Mouse (Mus musculus): Measurements from ENCODE around the gene Tuba4a. TPM values are rescaled to one million over a fixed set of nuclear protein-coding genes. Genes with fewer than 3 reads are reported as not detected.

Gene Tuba4a
- polyA plus RNA-seq, 1 experiment from 2014 or later: 355 TPM

DNA sequence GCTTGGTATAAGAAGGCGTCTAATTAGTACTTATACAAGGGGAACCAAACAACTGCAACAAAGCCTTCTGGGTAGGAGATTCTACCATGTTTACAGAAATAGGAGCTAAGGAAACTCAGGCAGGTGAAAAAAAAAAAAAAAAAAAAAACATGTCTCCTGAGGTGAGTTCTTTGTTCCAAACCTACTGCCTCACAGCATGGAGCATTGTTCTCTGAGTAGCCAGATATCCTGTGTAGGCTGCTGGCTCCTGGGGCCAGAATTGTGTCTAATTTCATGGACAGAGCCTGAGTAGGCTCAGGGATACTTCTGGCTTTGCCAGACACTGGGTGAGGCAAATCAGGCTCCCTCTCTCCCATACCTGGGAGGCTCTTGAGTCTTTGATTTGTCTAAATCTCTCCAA lies 8.0 kb upstream of the Tuba4a start:
- Histone ChIP-seq H3K9ac (ENCODE audit: low read depth, low read length) (no peak overlapping the region), H3K36me3 (ENCODE audit: control insufficient read depth, insufficient read depth) (no peaks in the 10 kb centered on the region), H3K4me3 (ENCODE audit: low read depth, low read length) (no peak overlapping the region), H3K9me3 (replicated peaks; ENCODE audit: control insufficient read depth, low read length) (no peaks in the 10 kb centered on the region), H3K4me1 (ENCODE audit: control insufficient read depth, low read depth, low read length) (peaks cover 10% of the 10 kb centered on the region), H3K27ac (ENCODE audit: low read length) (no peak overlapping the region), H3K27me3 (ENCODE audit: control insufficient read depth, insufficient read depth, low read depth, low read length) (no peaks in the 10 kb centered on the region), H3K4me2 (ENCODE audit: low read depth, low read length) (no peak overlapping the region)
- 82% methylated on average over 1 of the region's 1 CpGs for WGBS (ENCODE audit: insufficient replicate concordance)
- no peak for ATAC-seq (ENCODE audit: low read depth)

DNA sequence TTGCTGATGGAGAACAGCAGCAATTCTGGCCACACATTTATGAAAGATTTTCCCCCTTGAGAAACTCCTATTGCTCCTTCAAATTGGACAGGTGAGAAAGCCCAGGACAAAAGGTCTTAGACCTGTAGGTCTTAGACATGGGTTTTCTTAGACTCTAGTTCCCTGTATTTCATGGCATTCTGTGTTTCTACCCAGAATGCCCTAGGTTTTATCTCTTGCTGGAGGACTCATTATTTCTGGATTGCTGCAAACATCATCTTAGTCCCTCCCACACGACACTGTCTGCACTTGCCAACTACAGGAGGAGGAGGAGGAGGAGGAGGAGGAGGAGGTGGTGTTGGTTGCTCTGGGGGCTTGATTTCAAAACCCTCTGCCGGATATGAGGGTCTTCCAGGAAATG lies 6.5 kb upstream of the Tuba4a start:
- 33% methylated on average over 2 of the region's 2 CpGs for WGBS (ENCODE audit: insufficient replicate concordance)

DNA sequence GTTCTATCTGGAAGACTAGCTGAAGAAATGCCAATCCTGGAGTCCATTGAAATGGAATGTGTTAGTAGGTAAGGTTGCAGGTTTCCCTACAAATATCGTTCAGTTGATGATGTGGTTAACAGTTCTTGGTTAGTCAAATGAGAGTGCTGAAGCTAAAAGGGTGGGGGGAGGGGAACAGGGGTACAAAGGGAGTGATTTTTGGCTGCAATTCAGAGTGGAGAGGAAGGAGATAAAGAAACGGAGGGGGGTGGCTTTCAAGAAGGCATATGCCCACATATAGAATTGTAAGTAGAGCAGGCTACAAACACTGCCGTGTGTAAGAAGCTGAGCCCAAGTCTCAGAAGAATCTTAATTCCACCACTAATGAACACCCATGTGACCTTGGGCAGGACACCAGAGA lies 5.8 kb upstream of the Tuba4a start:
- Histone ChIP-seq H3K4me1 (ENCODE audit: control insufficient read depth, low read depth, low read length) (peaks cover 5% of the 10 kb centered on the region), H3K27me3 (ENCODE audit: control insufficient read depth, insufficient read depth, low read depth, low read length) (peaks cover 5% of the 10 kb centered on the region), H3K36me3 (ENCODE audit: control insufficient read depth, insufficient read depth) (no peaks in the 10 kb centered on the region), H3K4me2 (ENCODE audit: low read depth, low read length) (no peak overlapping the region), H3K4me3 (ENCODE audit: low read depth, low read length) (no peak overlapping the region), H3K27ac (ENCODE audit: low read length) (no peak overlapping the region), H3K9me3 (replicated peaks; ENCODE audit: control insufficient read depth, low read length) (no peaks in the 10 kb centered on the region), H3K9ac (ENCODE audit: low read depth, low read length) (no peak overlapping the region)
- 19% methylated on average over 3 of the region's 3 CpGs for WGBS (ENCODE audit: insufficient replicate concordance)
- no peak for ATAC-seq (ENCODE audit: low read depth)

More for the DNA sequence above, 6.5 kb upstream of the Tuba4a start:
- Histone ChIP-seq H3K9me3 (replicated peaks; ENCODE audit: control insufficient read depth, low read length) (no peaks in the 10 kb centered on the region), H3K36me3 (ENCODE audit: control insufficient read depth, insufficient read depth) (no peaks in the 10 kb centered on the region), H3K4me3 (ENCODE audit: low read depth, low read length) (no peak overlapping the region), H3K27ac (ENCODE audit: low read length) (no peak overlapping the region), H3K9ac (ENCODE audit: low read depth, low read length) (no peak overlapping the region), H3K4me1 (ENCODE audit: control insufficient read depth, low read depth, low read length) (peaks cover 5% of the 10 kb centered on the region), H3K27me3 (ENCODE audit: control insufficient read depth, insufficient read depth, low read depth, low read length) (no peaks in the 10 kb centered on the region), H3K4me2 (ENCODE audit: low read depth, low read length) (no peak overlapping the region)
- no peak for ATAC-seq (ENCODE audit: low read depth)

DNA sequence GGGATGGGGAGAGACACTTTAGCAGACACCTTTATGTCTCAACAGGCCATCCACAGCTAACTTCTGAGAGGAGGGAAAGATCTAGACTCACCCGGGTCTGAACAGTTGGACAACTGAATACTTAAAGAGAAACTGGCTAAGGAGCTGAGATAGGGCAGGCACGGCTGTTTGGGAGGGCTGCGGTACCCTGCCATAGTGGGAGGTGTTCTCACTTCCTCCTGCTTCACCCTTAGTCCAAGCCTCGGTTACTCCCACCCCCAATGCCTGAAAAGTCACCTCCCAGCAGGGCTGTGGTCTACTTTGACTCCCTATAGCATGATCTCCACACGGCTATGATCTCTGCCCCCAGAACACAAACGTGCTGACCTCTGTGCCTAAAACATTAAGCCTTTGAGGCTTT lies 3.9 kb upstream of the Tuba4a start:
- WGBS (ENCODE audit: insufficient replicate concordance): 18% methylated on average over 6 of the region's 6 CpGs
- Histone ChIP-seq H3K27ac (ENCODE audit: low read length) (no peak overlapping the region), H3K4me2 (ENCODE audit: low read depth, low read length) (no peak overlapping the region), H3K9me3 (replicated peaks; ENCODE audit: control insufficient read depth, low read length) (no peaks in the 10 kb centered on the region), H3K9ac (ENCODE audit: low read depth, low read length) (no peak overlapping the region), H3K36me3 (ENCODE audit: control insufficient read depth, insufficient read depth) (no peaks in the 10 kb centered on the region), H3K27me3 (ENCODE audit: control insufficient read depth, insufficient read depth, low read depth, low read length) (peaks cover 14% of the 10 kb centered on the region), H3K4me1 (ENCODE audit: control insufficient read depth, low read depth, low read length) (peaks cover 8% of the 10 kb centered on the region), H3K4me3 (ENCODE audit: low read depth, low read length) (no peak overlapping the region)
- ATAC-seq (ENCODE audit: low read depth): no peak

DNA sequence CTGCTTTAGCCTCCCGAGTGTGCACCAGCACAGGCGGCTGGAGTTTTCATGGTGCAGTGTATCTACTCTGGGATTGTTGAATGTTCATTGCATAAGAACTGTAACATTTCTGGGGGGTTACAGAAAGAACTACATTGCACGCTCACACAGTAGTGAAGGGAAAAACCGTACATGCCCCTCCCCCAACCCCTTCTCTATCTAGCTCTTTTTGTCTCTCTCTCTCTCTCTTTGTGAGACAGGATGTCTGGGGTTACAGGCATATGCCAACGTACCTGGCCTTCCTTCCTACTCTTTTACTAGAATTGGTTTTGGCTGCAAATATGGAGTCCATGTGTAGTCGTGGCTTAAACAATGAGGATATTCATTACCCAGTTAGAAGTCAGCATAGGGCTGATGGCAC lies 3.3 kb upstream of the Tuba4a start:
- Histone ChIP-seq H3K9me3 (replicated peaks; ENCODE audit: control insufficient read depth, low read length) (no peaks in the 10 kb centered on the region), H3K4me2 (ENCODE audit: low read depth, low read length) (no peak overlapping the region), H3K36me3 (ENCODE audit: control insufficient read depth, insufficient read depth) (no peaks in the 10 kb centered on the region), H3K4me1 (ENCODE audit: control insufficient read depth, low read depth, low read length) (peaks cover 8% of the 10 kb centered on the region), H3K9ac (ENCODE audit: low read depth, low read length) (no peak overlapping the region), H3K4me3 (ENCODE audit: low read depth, low read length) (no peak overlapping the region), H3K27ac (ENCODE audit: low read length) (no peak overlapping the region), H3K27me3 (ENCODE audit: control insufficient read depth, insufficient read depth, low read depth, low read length) (peaks cover 14% of the 10 kb centered on the region)
- 51% methylated on average over 6 of the region's 6 CpGs for WGBS (ENCODE audit: insufficient replicate concordance)
- ATAC-seq (ENCODE audit: low read depth): no peak

DNA sequence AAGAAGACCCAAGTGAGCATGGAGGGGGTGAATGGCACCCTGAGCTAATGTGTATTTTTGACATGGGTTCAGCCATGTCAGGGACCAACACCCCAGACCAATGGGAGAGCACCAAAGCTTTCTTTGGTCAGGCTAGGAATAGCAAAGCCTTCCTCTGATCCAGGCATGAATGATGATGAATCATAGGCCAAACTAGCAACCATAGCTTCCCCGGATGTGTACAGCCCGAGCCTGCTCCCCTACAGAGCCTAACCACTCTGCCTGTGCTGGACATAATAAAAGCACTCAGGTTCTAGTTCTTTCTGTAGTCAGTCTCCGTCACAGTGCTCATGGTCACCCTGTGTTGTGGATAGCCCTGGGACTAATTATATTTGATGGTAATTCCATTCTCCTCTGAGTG lies 1.9 kb upstream of the Tuba4a start:
- Histone ChIP-seq H3K4me3 (ENCODE audit: low read depth, low read length) (no peak overlapping the region), H3K9me3 (replicated peaks; ENCODE audit: control insufficient read depth, low read length) (no peaks in the 10 kb centered on the region), H3K9ac (ENCODE audit: low read depth, low read length) (no peak overlapping the region), H3K4me2 (ENCODE audit: low read depth, low read length) (no peak overlapping the region), H3K4me1 (ENCODE audit: control insufficient read depth, low read depth, low read length) (peaks cover 22% of the 10 kb centered on the region), H3K36me3 (ENCODE audit: control insufficient read depth, insufficient read depth) (peaks cover 5% of the 10 kb centered on the region), H3K27me3 (ENCODE audit: control insufficient read depth, insufficient read depth, low read depth, low read length) (peaks cover 14% of the 10 kb centered on the region), H3K27ac (ENCODE audit: low read length) (no peak overlapping the region)
- WGBS (ENCODE audit: insufficient replicate concordance): 68% methylated on average over 3 of the region's 3 CpGs
- ATAC-seq (ENCODE audit: low read depth): no peak

DNA sequence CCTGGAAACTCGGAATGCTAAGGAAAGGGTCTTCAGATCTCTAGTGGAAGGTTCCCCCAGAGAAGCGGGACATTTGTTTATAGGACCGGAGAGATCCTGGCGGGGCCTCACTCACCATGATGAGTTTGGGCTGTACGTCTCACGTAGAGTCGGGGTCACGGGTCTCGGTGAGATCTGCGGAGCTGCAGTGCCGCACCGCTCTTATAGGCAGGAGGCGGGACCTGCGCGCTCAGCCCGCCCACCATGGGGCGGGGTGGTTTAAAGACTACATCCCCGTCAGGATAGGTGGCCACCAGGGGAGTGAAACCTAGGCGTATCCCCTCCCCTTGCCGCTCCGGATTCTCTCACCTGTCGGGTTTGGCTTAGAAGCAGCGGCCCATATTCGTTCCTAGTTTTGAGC lies 587 bp downstream of the Tuba4a start:
- under 1% methylated on average over 24 of the region's 24 CpGs for WGBS (ENCODE audit: insufficient replicate concordance)
- ATAC-seq (ENCODE audit: low read depth): peak; percentile 90
- Histone ChIP-seq H3K4me1 (ENCODE audit: control insufficient read depth, low read depth, low read length) (peaks cover 46% of the 10 kb centered on the region), H3K4me2 (ENCODE audit: low read depth, low read length) (peak overlapping the region; percentile 97), H3K27ac (ENCODE audit: low read length) (peak overlapping the region; percentile 97), H3K36me3 (ENCODE audit: control insufficient read depth, insufficient read depth) (peaks cover 30% of the 10 kb centered on the region), H3K27me3 (ENCODE audit: control insufficient read depth, insufficient read depth, low read depth, low read length) (peaks cover 14% of the 10 kb centered on the region), H3K9ac (ENCODE audit: low read depth, low read length) (peak overlapping the region; percentile 87), H3K9me3 (replicated peaks; ENCODE audit: control insufficient read depth, low read length) (no peaks in the 10 kb centered on the region), H3K4me3 (ENCODE audit: low read depth, low read length) (peak overlapping the region; percentile 83)

DNA sequence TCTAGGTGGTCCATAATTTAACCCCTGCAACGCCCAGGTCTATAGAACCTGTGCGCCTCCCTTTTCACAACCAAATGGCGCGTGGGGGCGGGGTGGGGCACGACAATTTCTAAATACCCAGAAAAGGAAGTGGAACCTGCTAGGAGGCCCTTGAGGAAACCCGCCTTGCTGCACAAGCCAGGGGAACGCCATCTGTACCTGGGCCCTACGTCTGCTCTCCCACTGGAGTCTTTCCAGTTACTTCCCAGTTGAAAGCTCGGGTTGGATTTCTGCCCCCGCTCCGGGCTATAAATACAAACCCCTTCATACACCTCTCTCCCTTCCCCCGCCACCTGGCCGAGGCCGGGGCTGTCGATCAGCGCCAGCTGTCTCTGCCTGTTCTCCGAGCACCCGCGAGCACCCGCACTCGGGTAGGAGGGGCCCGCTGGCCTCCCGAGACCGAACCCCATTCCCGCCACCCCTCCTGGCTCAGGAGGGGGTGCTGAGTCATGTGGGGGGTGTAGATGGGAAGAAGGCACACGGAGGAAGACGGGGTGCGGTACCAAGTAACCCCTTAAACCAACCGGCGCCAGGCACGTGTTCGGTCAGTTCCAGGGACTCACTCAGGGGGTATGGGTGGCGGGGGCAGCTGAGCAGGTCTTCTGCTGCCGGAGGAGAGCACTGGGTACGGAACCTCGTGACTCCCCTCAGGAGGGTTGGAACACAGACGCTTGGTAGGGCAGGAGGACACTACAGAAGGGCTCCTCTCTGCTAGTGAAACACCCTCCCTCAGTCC lies 1.3 kb downstream of the Tuba4a start:
- Histone ChIP-seq H3K9ac (ENCODE audit: low read depth, low read length) (peak overlapping the region; percentile 87), H3K27me3 (ENCODE audit: control insufficient read depth, insufficient read depth, low read depth, low read length) (peaks cover 14% of the 10 kb centered on the region), H3K27ac (ENCODE audit: low read length) (peak overlapping the region; percentile 97), H3K4me3 (ENCODE audit: low read depth, low read length) (peak overlapping the region; percentile 83), H3K9me3 (replicated peaks; ENCODE audit: control insufficient read depth, low read length) (no peaks in the 10 kb centered on the region), H3K4me2 (ENCODE audit: low read depth, low read length) (peak overlapping the region; percentile 97), H3K4me1 (ENCODE audit: control insufficient read depth, low read depth, low read length) (peaks cover 53% of the 10 kb centered on the region), H3K36me3 (ENCODE audit: control insufficient read depth, insufficient read depth) (peaks cover 36% of the 10 kb centered on the region)
- peak; percentile 64 for ATAC-seq (ENCODE audit: low read depth)
- WGBS (ENCODE audit: insufficient replicate concordance): under 1% methylated on average over 38 of the region's 38 CpGs

DNA sequence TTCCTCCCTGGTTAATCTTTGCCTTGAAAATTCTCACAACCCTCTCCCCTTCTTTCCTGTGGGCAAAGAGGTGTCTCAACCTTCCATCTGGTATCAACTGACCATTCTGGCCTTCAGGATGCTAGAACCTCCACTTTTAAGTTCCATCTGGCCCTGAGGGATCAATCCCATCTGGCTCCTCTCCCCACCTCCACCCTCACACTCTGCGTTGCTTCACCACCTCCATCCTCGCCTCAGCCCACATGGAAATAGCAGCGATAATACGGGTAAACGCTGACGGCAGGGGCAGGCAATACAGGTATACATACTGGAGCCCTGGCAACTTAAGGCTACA lies 1.8 kb downstream of the Tuba4a start:
- Histone ChIP-seq H3K36me3 (ENCODE audit: control insufficient read depth, insufficient read depth) (peaks cover 41% of the 10 kb centered on the region), H3K4me2 (ENCODE audit: low read depth, low read length) (peak overlapping the region; percentile 97), H3K9ac (ENCODE audit: low read depth, low read length) (peak overlapping the region; percentile 87), H3K27me3 (ENCODE audit: control insufficient read depth, insufficient read depth, low read depth, low read length) (peaks cover 14% of the 10 kb centered on the region), H3K9me3 (replicated peaks; ENCODE audit: control insufficient read depth, low read length) (no peaks in the 10 kb centered on the region), H3K4me1 (ENCODE audit: control insufficient read depth, low read depth, low read length) (peaks cover 59% of the 10 kb centered on the region), H3K27ac (ENCODE audit: low read length) (peak overlapping the region; percentile 97), H3K4me3 (ENCODE audit: low read depth, low read length) (peak overlapping the region; percentile 83)
- ATAC-seq (ENCODE audit: low read depth): no peak
- WGBS (ENCODE audit: insufficient replicate concordance): 1% methylated on average over 6 of the region's 6 CpGs

Measured in liver, embryonic 16.5 days (tissue).